Mouse (Mus musculus): ENCODE results near the gene Ascc3. TPM values are rescaled to one million over a fixed set of nuclear protein-coding genes. Genes with fewer than 3 reads are reported as not detected.

Ascc3 gene
- total and polyA plus RNA-seq, 3 experiments: 16.2 to 29.1 (median 26.0) TPM

DNA sequence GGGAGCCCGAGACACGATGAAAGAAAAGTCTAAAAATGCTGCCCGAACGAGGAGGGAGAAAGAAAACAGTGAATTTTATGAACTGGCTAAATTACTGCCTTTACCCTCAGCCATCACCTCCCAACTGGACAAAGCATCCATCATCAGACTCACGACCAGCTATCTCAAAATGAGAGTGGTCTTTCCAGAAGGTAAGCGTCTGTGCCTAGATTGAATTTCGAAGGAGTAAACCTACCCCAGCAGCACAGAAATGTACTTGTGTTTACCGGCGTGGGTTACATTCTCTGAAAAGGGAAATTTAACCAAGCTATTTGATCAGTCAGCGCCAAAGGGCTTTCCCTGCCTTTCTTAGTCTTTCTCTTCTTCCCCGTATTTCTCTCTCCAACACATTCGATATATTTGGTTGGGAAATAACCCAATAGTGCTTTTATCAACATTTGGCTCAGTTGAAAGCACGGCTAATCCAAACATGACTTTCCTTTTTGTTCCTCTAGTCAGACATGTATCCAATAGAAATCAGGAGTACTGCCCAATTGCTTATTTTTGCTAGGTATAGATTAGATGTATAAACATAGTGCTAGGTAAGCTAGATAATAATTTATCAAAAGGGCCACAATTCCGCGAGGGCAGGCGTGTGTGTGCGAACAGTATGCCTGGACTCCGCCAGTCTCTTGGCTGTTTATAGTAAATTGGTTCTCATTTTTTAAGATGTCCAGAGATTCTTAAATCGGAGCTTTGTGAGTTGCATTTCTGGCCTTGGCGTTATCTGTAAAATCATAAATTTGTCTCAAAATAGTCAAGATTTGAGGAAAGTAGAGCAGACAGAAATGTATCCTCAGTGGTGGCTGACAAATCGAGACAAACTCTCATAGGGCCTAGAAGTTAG, 303.7 kb downstream of the Ascc3 start:
- no peak for DNase-seq (ENCODE audit: extremely low read depth)
- H3K36me3 ChIP-seq (replicated peaks in 1 of 2; ENCODE audit: control insufficient read depth in 1 of 2, insufficient read depth in 1 of 2, low read length in 1 of 2): no peaks in the 10 kb centered on the region
- in situ Hi-C loops (cut with MboI; ENCODE audit: low pct_ligation_motif_present, low pct_unique_long_range_greater_than_20kb, low sequenced_read_pairs) (loop anchor here (25.0 kb wide), 2 partner anchors 391 to 516 kb away; no protein-coding TSS in a partner anchor), dilution Hi-C loops (cut with MboI; ENCODE audit: extremely low pct_ligation_motif_present, extremely low pct_unique_long_range_greater_than_20kb, low sequenced_read_pairs) (no loop called here)
- H3K9ac ChIP-seq (ENCODE audit: insufficient read depth, low read depth): no peak overlapping the region
- H3K27ac ChIP-seq (ENCODE audit: insufficient read depth, low read depth): no peak overlapping the region
- TF ChIP-seq MXI1 (IDR thresholded peaks at IDR 0.05; ENCODE audit: low read depth, low read length): no peak
- no peak for TF ChIP-seq CHD2 (IDR thresholded peaks at IDR 0.05; ENCODE audit: low read length)
- TF ChIP-seq KAT2A (IDR thresholded peaks at IDR 0.05; ENCODE audit: insufficient replicate concordance, low read length): no peak
- TF ChIP-seq CTCF (conservative IDR thresholded peaks at IDR 0.05 in 1 of 2, IDR thresholded peaks at IDR 0.05 in 1 of 2; ENCODE audit: low read depth in 2 of 2, low read length in 2 of 2): no peak
- TF ChIP-seq UBTF (IDR thresholded peaks at IDR 0.05; ENCODE audit: low read depth, low read length): no peak
- H3K9me3 ChIP-seq (replicated peaks; ENCODE audit: low read length): peaks cover 11% of the 10 kb centered on the region
- H3K4me3 ChIP-seq (replicated peaks in 1 of 3; ENCODE audit: low read depth in 2 of 3, low read length in 2 of 3, poor library complexity in 1 of 3): no peak overlapping the region
- H3K4me1 ChIP-seq (ENCODE audit: control insufficient read depth in 1 of 2, insufficient read depth in 2 of 2): no peaks in the 10 kb centered on the region
- no peak overlapping the region for H3K4me2 ChIP-seq (ENCODE audit: insufficient read depth, low read depth, poor library complexity, severe bottlenecking)
- no peaks in the 10 kb centered on the region for H3K27me3 ChIP-seq (replicated peaks)
- H3K79me2 ChIP-seq (replicated peaks; ENCODE audit: control insufficient read depth, extremely low read depth, insufficient read depth, poor library complexity, severe bottlenecking): no peaks in the 10 kb centered on the region

DNA sequence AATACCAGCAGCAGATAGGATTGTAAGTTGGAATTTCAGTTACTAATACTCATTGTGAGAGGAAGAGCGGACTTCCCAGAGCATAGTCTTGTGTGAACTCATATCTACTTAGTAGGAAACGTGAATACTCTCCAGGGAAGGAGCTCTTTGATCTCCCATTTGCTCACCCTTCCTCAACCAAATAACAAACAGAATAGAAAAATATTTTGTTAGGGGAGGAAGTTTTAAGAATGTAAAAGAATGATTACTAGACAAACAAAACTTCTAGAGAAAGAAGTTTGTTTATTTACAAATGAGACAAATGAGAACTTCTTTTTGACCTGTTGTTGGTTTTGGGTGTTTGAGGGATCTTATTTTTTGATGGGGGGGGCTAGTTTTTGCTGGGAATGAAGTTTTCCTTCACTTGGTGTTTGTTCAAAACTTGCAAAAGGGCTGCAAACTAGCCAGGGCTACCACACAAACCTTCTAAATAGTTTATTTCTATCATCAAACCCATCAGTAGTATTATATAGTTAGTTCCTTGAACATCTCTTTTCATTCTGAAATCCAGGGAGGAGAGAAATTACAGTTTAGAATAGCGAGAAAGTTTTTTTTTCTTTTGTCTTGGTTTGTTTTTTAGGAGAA, 304.4 kb downstream of the Ascc3 start:
- H3K4me3 ChIP-seq (replicated peaks in 1 of 3; ENCODE audit: low read depth in 2 of 3, low read length in 2 of 3, poor library complexity in 1 of 3): no peak overlapping the region
- no peaks in the 10 kb centered on the region for H3K27me3 ChIP-seq (replicated peaks)
- H3K36me3 ChIP-seq (replicated peaks in 1 of 2; ENCODE audit: control insufficient read depth in 1 of 2, insufficient read depth in 1 of 2, low read length in 1 of 2): no peaks in the 10 kb centered on the region
- in situ Hi-C loops (cut with MboI; ENCODE audit: low pct_ligation_motif_present, low pct_unique_long_range_greater_than_20kb, low sequenced_read_pairs) (loop anchor here (25.0 kb wide), 2 partner anchors 390 to 515 kb away; no protein-coding TSS in a partner anchor), dilution Hi-C loops (cut with MboI; ENCODE audit: extremely low pct_ligation_motif_present, extremely low pct_unique_long_range_greater_than_20kb, low sequenced_read_pairs) (no loop called here)
- H3K27ac ChIP-seq (ENCODE audit: insufficient read depth, low read depth): no peak overlapping the region
- no peaks in the 10 kb centered on the region for H3K4me1 ChIP-seq (ENCODE audit: control insufficient read depth in 1 of 2, insufficient read depth in 2 of 2)
- DNase-seq (ENCODE audit: extremely low read depth): no peak
- H3K79me2 ChIP-seq (replicated peaks; ENCODE audit: control insufficient read depth, extremely low read depth, insufficient read depth, poor library complexity, severe bottlenecking): no peaks in the 10 kb centered on the region
- H3K9me3 ChIP-seq (replicated peaks; ENCODE audit: low read length): peaks cover 11% of the 10 kb centered on the region
- no peak for TF ChIP-seq TCF12 (IDR thresholded peaks at IDR 0.05; ENCODE audit: low read depth, low read length)
- TF ChIP-seq TBP (conservative IDR thresholded peaks at IDR 0.05; ENCODE audit: low read depth, low read length): no peak
- no peak for TF ChIP-seq RCOR1 (conservative IDR thresholded peaks at IDR 0.05; ENCODE audit: low read depth, low read length)
- H3K4me2 ChIP-seq (ENCODE audit: insufficient read depth, low read depth, poor library complexity, severe bottlenecking): no peak overlapping the region
- no peak overlapping the region for H3K9ac ChIP-seq (ENCODE audit: insufficient read depth, low read depth)

Measured in CH12.LX (cell line).